Mouse (Mus musculus) midbrain, embryonic 14.5 days (tissue): ENCODE data around the gene Vmn1r192. TPM values are rescaled to one million over a fixed set of nuclear protein-coding genes. Genes with fewer than 3 reads are reported as not detected.

Experiments used
- microRNA-seq: library from miRNA; unstranded; fragments of <30 nt; microRNA quantifications from one replicate; pipeline ENCODE4, GENCODE M21; 2016
- polyA plus RNA-seq: library from polyadenylated mRNA; unstranded; fragments of >200 nt; fragmentation: Nextera tagmentation; extraction: Ambion mirVana; gene quantifications from 2 replicates; pipeline ENCODE4 v1.2.1, GENCODE M21; 2014

The Vmn1r192 gene
- polyA plus RNA-seq, 1 experiment from 2014 or later, result not detected

Small RNA genes within 50 kb of the gene (microRNA-seq; reads per million reads assigned to microRNA genes)
- gene Gm23282 (not detected), gene Gm25084 (not detected)

Other genes with a start within 250 kb of the Vmn1r192 start
- gene Zfp184, start 246.0 kb downstream of the Vmn1r192 start, polyA plus RNA-seq, result 16.8 and 18.2 TPM in 2 replicates
- gene Pom121l2, start 209.9 kb downstream of the Vmn1r192 start, polyA plus RNA-seq, result not detected in 2 replicates
- not detected in 2 replicates for gene Prss16, start 181.4 kb downstream of the Vmn1r192 start, polyA plus RNA-seq
- gene Hist1h2ah, start 155.6 kb downstream of the Vmn1r192 start, polyA plus RNA-seq, result not detected in 2 replicates
- 0.86 and 1.1 TPM in 2 replicates for gene Hist1h2bk, start 155.3 kb downstream of the Vmn1r192 start, polyA plus RNA-seq
- 6.6 and 6.8 TPM in 2 replicates for gene Hist1h4i, start 149.8 kb downstream of the Vmn1r192 start, polyA plus RNA-seq
- gene Hist1h2ag, start 148.2 kb downstream of the Vmn1r192 start, polyA plus RNA-seq, result 9.4 and 11.7 TPM in 2 replicates
- 4.1 and 7.9 TPM in 2 replicates for gene Hist1h2bj, start 147.9 kb downstream of the Vmn1r192 start, polyA plus RNA-seq
- not detected in 2 replicates for gene Vmn1r188, start 106.7 kb downstream of the Vmn1r192 start, polyA plus RNA-seq
- gene Vmn1r189, start 85.3 kb downstream of the Vmn1r192 start, polyA plus RNA-seq, result not detected in 2 replicates
- gene Vmn1r191, start 7.2 kb downstream of the Vmn1r192 start, polyA plus RNA-seq, result not detected in 2 replicates
- gene Vmn1r193, start 32.0 kb upstream of the Vmn1r192 start, polyA plus RNA-seq, result not detected in 2 replicates
- not detected in 2 replicates for gene Vmn1r194, start 53.1 kb upstream of the Vmn1r192 start, polyA plus RNA-seq
- not detected in 2 replicates for gene Vmn1r195, start 79.4 kb upstream of the Vmn1r192 start, polyA plus RNA-seq
- gene Vmn1r196, start 98.8 kb upstream of the Vmn1r192 start, polyA plus RNA-seq, result not detected in 2 replicates
- gene Vmn1r197, start 133.4 kb upstream of the Vmn1r192 start, polyA plus RNA-seq, result not detected in 2 replicates
- gene Vmn1r198, start 159.2 kb upstream of the Vmn1r192 start, polyA plus RNA-seq, result not detected in 2 replicates
- not detected in 2 replicates for gene Vmn1r199, start 188.7 kb upstream of the Vmn1r192 start, polyA plus RNA-seq
- 0.20 TPM in 1 of 2 replicates, not detected in the other for gene Vmn1r200, start 199.2 kb upstream of the Vmn1r192 start, polyA plus RNA-seq